In the genomic region with DNA sequence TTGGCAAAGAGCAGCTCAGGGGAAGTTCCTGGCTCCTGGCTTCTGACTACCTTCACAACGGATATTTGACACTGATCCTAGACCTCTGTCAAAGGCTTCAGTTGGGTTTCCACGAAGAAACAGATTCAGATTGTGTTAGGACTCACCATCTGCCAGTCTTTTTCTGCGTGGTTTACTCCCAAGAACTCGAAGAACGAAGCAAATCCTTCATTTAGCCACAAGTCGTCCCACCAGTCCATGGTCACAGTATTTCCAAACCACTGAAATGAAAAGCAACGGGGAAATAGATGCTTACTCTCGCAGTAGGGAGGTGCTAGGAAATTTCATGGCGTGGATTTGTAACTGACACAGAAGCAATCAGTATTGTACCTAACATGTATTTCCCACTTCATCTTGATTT, we compare ENCODE assay signal across 15 mouse cellular contexts. TPM values are rescaled to one million over a fixed set of nuclear protein-coding genes. Genes with fewer than 3 reads are reported as not detected.
DNase-seq lines count a peak whose midpoint lies in the region; ATAC-seq and TF ChIP-seq lines count a peak whose summit lies in the region.
"Had no signal": no experiment of that assay in that cellular context is flagged by ENCODE, and none has a peak within 500 bp of the region (broad histone marks: within the 10 kb centered on the region; RNA-seq: fewer than 3 reads in every experiment).

No protein-coding gene starts in this region.

- ATAC-seq in forebrain, postnatal 0 days: peak; percentile 73
- no peak for ATAC-seq in forebrain, embryonic 12.5 days (ENCODE audit: low FRiP score)
- peak; percentile 9 for ATAC-seq in CD4-positive, CD25-positive, alpha-beta regulatory T cell, adult 4 months

- peak; percentile 67 for TF ChIP-seq CTCF in forebrain, postnatal 0 days (IDR thresholded peaks at IDR 0.05; ENCODE audit: low read depth)

- no peak overlapping the region for H3K27ac ChIP-seq in forebrain, postnatal 0 days (ENCODE audit: low read depth, low read length)
- no peak overlapping the region for H3K27ac ChIP-seq in forebrain, embryonic 12.5 days
- H3K27ac ChIP-seq: liver, embryonic 13.5 days; midbrain, embryonic 12.5 days had no signal

- 55% methylated on average over 9 of the region's 9 CpGs for WGBS in forebrain, postnatal 0 days
- 78% methylated on average over 9 of the region's 9 CpGs for WGBS in forebrain, embryonic 12.5 days

- no peak overlapping the region for H3K9ac ChIP-seq in forebrain, postnatal 0 days
- H3K9ac ChIP-seq in forebrain, embryonic 12.5 days: no peak overlapping the region
- H3K9ac ChIP-seq: liver, embryonic 13.5 days; midbrain, embryonic 12.5 days had no signal

- H3K36me3 ChIP-seq in forebrain, postnatal 0 days (ENCODE audit: insufficient read depth): no peaks in the 10 kb centered on the region
- H3K36me3 ChIP-seq in forebrain, embryonic 12.5 days (replicated peaks): no peaks in the 10 kb centered on the region
- H3K36me3 ChIP-seq: liver, embryonic 13.5 days; midbrain, embryonic 12.5 days had no signal

- H3K9me3 ChIP-seq in forebrain, postnatal 0 days (ENCODE audit: low read length): no peaks in the 10 kb centered on the region
- no peaks in the 10 kb centered on the region for H3K9me3 ChIP-seq in forebrain, embryonic 12.5 days
- H3K9me3 ChIP-seq: liver, embryonic 13.5 days; midbrain, embryonic 12.5 days had no signal

- H3K4me2 ChIP-seq in forebrain, postnatal 0 days (ENCODE audit: low read depth): no peak overlapping the region
- no peak overlapping the region for H3K4me2 ChIP-seq in forebrain, embryonic 12.5 days
- H3K4me2 ChIP-seq: liver, embryonic 13.5 days; midbrain, embryonic 12.5 days had no signal

- peak; percentile 59 for DNase-seq in forebrain, postnatal 0 days
- peak; percentile 9 to 41 for DNase-seq in layer of hippocampus, postnatal 14 days (ENCODE audit: low spot score in 2 of 2)
- DNase-seq in layer of hippocampus, adult 9-10 months (ENCODE audit: low spot score): no peak
- peak; percentile 26 for DNase-seq in ZHBTc4 (ENCODE audit: low read depth, low spot score)
- no peak for DNase-seq in ovary, postnatal 10 days (ENCODE audit: low spot score)
- DNase-seq in heart, adult 9 months (ENCODE audit: low spot score in 2 of 2): no peak
- DNase-seq: adrenal gland, postnatal 10 days; gastrocnemius, postnatal 36 days; kidney, postnatal 14 days; liver, embryonic 13.5 days; lung, postnatal 14 days; right cerebral cortex, postnatal 25 days had no signal

- no peak overlapping the region for H3K4me3 ChIP-seq in forebrain, postnatal 0 days (ENCODE audit: low read depth, low read length)
- H3K4me3 ChIP-seq in forebrain, embryonic 12.5 days (replicated peaks): no peak overlapping the region
- H3K4me3 ChIP-seq: liver, embryonic 13.5 days; midbrain, embryonic 12.5 days had no signal

- H3K4me1 ChIP-seq in forebrain, postnatal 0 days (ENCODE audit: insufficient read depth): no peaks in the 10 kb centered on the region
- no peaks in the 10 kb centered on the region for H3K4me1 ChIP-seq in forebrain, embryonic 12.5 days
- H3K4me1 ChIP-seq: liver, embryonic 13.5 days; midbrain, embryonic 12.5 days had no signal

- H3K27me3 ChIP-seq in forebrain, postnatal 0 days (ENCODE audit: insufficient read depth, low read length): no peaks in the 10 kb centered on the region
- H3K27me3 ChIP-seq in forebrain, embryonic 12.5 days: no peaks in the 10 kb centered on the region
- H3K27me3 ChIP-seq: liver, embryonic 13.5 days; midbrain, embryonic 12.5 days had no signal

RNA-seq across cellular contexts. Expression of gene Enpep, which starts 23.6 kb away (rescaled TPM):
- 2.9 and 5.7 TPM in 2 replicates for total RNA-seq in forebrain, postnatal 0 days (2014; rRNA removed)
- 1.5 and 2.1 TPM in 2 replicates for polyA plus RNA-seq in forebrain, postnatal 0 days (2015; fragmentation: Nextera tagmentation; extraction: Ambion mirVana)
- 0.73 and 1.5 TPM in 2 replicates for polyA plus RNA-seq in forebrain, embryonic 12.5 days (2016; fragmentation: Nextera tagmentation; extraction: Ambion mirVana)
- 1 to 10 TPM; 1.4 to 1.8 TPM for total RNA-seq in layer of hippocampus, postnatal 14 days (2021)
- polyA plus RNA-seq in CD4-positive, CD25-positive, alpha-beta regulatory T cell, adult 4 months (2017; shearing (Covaris generic)): under 1 TPM; 0.34 to 0.50 TPM

Comparison
In these comparisons a context has a peak if more than half of its experiments do, and no peak if none do; other contexts are left out.
1. DNase-seq: peak in forebrain, postnatal 0 days (single experiment), layer of hippocampus, postnatal 14 days (2 of 2) and ZHBTc4 (single experiment); none in layer of hippocampus, adult 9-10 months (single experiment), ovary, postnatal 10 days (single experiment) and heart, adult 9 months (0 of 2).